Mouse (Mus musculus): ENCODE data around the gene Ephb4. TPM values are rescaled to one million over a fixed set of nuclear protein-coding genes. Genes with fewer than 3 reads are reported as not detected.

The Ephb4 gene
- polyA plus RNA-seq, 1 experiment, result 24.2 TPM

DNA sequence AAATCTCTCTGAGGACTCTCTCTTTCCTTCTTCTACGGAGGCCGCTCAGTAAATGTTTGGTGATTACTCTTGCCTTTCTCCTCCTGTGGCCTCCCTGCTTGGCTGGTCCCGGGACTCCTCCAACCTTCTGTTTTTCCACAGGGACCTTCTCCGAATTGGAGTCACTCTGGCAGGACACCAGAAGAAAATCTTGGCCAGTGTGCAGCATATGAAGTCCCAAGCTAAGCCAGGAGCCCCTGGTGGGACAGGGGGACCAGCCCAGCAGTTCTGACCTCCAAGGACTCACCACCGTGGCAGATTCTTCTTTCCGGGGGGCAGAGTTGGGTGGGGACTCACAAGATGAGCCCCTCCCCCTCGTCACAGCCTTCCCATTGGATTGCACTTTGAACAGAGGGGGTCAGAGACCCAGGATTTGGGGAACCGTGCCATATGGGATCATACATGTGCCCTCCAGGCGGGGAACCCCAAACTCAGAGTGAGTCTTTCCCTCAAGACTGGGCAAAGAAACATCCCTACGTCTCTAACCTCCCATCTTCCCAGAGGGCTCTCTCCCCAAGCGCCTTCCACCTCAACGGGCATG lies 23.6 kb downstream of the Ephb4 start:
- no peak for DNase-seq (ENCODE audit: low spot score)

DNA sequence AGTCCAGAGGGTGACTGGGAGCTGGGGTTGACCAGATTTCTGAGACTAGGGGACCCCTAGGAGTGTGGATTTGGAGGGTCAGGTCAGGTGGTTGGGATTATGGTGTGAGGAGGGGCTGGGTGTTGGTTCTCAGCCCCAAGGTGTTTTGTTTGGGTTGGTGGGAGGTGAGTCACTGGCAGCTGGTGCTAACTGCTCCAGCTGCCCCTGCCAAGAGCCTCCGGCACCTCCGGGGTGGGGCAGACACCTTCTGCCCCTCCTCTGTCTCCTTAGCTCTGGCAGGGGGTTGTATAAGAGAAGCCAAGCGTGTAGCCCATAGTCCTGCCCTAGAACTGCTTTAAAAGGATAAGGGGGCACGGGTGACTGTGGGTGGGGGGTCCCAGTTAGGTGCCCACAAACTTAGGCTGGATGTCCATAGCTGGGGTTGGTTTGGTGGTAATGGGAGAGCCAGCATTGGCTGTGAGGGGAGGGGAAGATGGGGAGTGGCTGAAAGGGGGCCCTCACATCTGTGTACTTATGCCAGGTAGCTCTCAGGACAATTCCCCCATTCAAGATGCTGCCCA lies 24.7 kb downstream of the Ephb4 start:
- DNase-seq (ENCODE audit: low spot score), result no peak

DNA sequence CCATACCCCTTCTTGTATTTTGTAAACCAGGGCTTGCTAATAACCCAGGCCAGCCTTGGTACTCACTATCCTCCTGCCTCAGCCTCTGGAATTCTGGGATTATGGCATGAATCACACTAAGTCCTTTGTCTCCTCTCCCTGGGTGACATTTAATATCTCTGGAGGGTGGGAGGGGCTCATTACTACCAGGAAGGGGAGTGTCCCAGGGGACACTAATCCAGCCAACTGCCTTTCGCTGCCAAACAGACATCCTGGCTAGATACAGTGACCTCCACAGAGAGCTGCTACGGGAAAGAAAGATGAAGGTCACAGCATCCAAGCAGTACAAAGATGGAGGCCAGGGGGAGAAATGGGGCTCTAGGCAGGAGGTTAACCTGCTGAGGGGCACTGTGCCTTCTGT lies 25.7 kb downstream of the Ephb4 start:
- no peak for DNase-seq (ENCODE audit: low spot score)

DNA sequence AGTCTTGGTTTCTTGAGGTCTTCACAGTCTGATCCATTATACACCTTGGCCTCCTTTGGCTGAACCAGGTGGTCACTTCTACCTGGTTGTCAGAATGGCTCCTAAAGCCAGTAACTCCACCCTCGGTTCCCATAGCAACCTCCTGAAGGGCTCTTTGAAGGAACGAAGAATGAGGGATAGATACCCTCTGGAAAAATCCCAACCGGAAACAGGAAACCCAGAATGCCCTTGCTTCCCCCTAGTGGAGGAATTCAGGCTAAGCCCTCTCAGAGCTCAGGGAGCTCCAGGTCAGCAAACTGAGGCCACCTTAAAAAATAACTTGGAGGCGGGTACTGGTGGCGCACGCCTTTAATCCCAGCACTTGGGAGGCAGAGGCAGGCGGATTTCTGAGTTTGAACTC lies 26.3 kb downstream of the Ephb4 start:
- no peak for DNase-seq (ENCODE audit: low spot score)

DNA sequence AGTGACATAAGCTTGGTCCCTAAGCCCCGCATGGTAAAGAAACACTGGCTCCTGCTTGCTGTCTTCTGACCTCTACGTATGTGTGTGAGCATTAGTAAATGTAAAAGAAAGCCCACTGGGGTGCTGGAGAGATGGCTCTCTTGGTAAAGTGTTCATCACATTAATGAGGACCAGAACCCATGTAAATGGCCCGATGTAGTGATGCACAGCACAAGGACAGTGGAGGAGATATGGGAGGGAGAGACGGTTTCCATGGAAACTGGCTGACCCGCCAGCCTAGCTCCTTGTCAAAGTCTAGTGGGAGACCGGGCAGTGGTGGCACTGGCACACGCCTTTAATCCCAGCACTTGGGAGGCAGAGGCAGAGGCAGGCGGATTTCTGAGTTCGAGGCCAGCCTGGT lies 26.8 kb downstream of the Ephb4 start:
- DNase-seq (ENCODE audit: low spot score), result no peak

DNA sequence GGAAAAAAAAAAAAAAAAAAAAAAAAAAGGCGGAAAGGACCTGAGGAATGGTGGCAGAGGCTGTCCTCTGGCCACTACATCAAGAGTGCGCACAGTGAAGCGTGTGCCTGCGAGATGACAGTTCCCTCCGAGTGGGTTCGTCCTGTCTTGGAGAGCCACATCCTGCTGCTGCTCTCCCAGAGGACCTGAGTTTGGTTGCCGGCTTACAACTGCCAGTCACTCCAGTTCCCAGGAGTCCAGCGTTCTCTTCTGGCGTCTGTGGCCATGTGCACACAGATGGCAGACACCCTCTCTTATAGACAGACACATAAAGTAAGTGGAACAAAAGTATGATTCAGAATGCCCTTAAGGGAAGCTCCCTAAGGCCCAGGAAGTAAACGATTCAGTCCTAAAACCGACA lies 27.3 kb downstream of the Ephb4 start:
- no peak for DNase-seq (ENCODE audit: low spot score)

DNA sequence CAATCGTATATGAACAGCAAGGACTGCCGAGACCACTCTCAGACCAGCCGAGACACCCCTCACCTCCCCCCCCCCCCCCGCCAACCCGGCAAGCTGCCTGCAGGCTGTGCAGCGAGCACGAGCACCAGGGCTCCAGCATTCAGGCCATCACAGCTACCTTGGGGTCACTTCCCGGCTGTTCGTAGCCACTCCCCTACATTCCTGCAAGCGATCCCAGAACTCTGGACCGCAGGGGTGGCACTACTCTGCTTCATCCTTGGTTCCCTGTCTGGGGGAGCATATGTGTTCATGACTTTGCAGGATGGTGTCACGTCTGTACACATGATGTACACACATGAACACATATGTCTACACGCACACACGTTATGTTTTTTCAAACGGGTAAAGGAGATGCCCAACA lies 27.7 kb downstream of the Ephb4 start:
- DNase-seq (ENCODE audit: low spot score), result no peak

DNA sequence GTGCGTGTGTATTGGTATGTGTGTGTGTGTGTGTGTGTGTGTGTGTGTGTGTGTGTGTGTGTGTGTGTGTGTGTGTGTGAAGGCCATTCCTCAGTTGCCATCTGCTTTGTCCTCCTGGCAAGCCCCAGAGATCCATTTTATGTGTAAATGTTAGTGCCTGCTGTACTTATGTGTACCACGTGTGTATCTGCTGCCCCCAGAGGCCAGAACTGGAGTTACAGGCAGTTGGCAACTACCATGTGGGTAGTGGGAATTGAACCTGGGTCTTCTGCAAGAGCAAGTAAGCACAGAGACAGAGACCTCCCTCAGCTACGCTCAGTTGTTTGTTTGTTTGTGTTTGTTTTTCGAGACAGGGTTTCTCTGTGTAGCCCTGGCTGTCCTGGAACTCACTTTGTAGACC lies 31.2 kb downstream of the Ephb4 start:
- DNase-seq (ENCODE audit: low spot score), result no peak

DNA sequence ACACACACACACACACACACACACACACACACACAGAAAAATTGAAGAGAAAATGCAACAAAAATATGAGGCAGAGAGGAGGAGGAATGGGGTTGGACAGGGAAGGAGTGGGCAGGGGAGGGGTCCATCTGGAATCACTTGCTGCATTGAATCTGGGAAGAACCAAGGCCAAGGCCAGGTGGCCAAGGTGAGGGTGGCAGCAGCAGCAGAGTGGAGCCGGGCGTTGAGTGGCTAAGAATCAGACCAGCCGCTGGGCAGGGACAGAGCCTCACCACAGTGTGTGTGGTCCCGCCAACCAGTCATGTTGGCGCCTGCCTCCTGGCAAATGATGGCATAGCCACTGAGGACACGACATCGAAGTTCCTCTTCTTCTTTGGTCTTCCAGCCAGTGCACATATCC lies 33.5 kb downstream of the Ephb4 start:
- DNase-seq (ENCODE audit: low spot score), result no peak

DNA sequence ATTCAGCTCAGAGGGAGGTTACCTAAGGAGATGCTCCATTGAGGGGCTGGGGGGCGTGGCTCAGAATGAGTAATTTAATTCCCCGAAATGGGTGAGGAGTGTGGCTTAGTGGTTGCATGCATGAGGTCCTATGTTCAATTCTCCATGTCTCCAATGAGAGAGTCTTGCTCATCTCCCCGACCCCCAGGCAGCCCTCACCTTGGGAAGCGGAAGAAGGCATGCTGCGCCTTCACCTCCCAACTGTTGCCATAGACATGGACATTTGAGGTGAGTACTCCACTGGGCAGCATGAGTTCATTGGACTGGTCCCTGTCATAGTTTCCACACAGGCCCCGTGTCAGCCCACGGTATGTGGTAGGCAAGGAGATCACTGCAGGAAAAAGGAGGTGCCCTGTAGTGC lies 36.8 kb downstream of the Ephb4 start:
- DNase-seq (ENCODE audit: low spot score), result no peak

DNA sequence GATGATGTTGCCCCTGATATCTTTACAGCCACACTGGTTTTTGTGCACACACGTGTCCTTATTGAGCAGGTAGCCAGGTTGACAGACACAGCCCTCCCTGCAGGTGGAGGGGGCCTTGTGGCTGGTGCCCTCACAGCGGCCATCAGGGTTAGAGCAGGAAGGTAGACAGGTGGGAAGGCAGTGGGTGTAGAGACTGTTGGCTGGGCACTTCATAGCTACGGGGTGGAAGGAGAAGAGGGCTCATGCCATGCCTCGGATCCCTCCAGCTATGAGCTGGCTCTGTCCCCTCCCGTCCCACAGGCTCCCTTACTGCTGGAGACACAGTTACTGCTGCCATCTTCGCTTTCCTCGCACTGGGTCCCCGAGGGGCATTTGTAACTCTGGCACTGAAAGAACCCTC lies 41.7 kb downstream of the Ephb4 start:
- no peak for DNase-seq (ENCODE audit: low spot score)

DNA sequence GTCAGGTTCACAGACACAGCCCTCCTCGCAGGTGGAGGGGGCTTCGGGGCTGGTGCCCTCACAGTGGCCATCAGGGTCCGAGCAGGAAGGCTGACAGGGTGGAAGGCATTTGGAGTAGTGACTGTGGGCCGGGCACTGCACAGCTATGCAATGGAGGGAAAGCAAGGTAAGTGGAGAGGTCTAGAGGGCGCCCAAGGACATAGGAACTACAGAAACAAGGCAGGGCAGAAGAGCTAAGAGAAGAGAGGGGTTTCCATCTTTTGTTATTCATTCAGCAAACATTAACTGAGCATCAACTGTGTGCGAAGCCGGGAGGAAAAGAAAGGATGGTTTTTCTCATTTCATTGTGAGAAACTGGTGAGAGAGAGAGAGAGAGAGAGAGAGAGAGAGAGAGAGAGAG lies 44.5 kb downstream of the Ephb4 start:
- DNase-seq (ENCODE audit: low spot score), result no peak

DNA sequence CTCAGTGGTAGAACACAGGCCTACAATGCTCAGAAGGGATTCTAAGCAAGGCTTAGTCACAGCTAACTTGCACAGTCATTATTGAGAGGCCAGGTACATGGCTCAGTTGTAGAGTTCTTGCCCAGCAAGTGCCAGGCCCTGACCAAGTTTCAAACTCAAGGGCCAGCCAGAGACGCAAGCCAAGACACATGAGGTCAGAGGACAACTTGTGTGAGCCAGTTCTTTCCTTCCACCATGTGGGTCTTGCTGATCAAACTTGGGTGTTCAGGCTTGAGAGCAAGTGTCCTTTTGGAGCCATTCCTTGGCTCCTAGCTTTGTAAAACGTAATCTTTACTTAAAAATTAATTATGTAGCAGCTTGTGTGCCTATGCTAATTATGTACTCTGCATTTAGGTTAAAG lies 54.2 kb downstream of the Ephb4 start:
- no peak for DNase-seq (ENCODE audit: low spot score)

DNA sequence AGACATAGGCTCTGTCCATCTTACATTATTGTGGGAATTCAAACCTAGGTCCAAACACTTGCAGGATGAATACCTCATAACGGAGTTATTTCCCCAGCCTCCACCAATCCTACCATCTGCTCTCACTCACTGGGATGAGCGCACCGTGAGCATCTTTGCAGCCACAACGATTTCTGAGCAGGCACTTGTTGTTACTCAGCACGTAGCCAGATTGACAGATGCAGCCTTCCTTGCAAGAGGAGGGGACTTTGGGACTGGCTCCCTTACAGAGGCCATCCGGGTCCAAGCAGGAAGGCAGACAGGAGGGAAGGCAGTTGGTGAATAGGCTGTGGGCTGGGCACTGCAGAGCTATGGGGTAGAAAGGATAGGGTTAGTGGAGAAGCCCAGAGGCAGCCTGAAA lies 59.5 kb downstream of the Ephb4 start:
- no peak for DNase-seq (ENCODE audit: low spot score)

DNA sequence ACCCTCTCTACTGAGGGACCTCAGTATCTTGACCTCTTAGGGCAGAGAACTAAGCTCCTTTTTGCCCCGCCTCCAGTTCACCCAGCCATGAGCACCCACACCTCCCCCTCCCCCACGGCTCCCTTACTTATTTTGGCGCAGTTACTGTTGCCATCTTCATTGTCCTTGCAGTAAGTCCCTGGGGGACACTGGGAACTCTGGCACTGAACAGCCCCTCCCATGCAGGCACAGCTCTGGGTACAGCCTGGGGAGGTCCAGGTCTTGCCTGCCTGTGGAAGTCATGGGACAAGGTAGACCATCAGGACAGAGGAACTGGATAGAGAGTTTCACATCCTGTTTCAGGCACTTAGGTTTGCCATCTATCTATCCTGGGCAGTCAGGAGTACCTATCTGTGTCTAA lies 60.2 kb downstream of the Ephb4 start:
- DNase-seq (ENCODE audit: low spot score), result no peak

DNA sequence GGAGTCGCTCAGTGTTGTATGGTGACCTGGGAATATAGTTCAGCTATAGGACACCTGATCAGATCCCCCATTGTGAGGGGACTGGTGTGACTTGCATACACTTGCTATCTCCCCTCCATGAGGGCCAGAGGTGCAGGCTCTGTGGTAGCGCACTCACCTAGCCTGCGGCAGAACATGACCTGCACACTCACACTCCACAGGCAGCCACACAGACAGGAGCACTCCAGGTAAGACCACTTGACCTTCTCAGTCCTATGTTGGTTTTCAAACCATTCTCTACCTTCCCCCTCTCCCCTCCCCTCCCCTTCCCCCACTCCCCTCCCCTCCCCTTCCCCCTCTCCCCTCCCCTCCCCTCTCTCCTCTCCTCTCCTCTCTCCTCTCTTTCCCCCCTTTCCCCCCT lies 60.6 kb downstream of the Ephb4 start:
- no peak for DNase-seq (ENCODE audit: low spot score)

DNA sequence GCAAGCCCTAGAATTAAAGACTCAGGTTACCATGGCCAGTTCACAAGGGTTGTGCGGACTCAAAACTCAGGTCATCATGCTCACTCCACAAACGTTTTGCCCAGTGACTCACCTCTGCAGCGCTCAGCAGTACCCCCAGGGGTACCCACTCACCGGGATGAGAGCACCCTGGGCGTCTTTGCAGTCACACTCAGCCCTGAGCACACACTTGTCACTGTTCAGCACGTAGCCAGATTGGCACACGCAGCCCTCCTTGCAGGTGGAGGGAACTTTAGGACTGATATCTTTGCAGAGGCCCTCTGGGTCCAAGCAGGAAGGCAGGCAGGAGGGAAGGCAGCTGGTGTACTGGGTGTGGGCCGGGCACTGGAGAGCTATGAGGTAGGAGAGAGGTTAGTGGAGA lies 61.3 kb downstream of the Ephb4 start:
- DNase-seq (ENCODE audit: low spot score), result no peak

DNA sequence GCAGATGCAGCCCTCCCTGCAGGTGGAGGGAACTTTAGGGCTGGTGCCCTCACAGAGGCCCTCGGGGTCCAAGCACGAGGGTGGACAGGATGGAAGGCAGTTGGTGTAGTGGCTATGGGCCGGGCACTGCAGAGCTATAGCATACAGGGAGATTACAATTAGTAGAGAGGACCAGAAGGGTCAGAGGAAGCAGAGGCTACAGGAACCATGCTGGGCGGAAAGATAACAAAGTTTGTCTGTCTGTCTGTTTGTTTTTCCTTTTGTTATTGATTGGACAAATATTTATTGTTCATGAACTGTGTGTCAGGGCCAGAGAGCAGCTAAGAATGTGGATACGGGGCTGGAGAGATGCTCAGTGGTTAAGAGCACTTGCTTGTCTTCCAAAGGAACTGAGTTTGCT lies 64.3 kb downstream of the Ephb4 start:
- no peak for DNase-seq (ENCODE audit: low spot score)

DNA sequence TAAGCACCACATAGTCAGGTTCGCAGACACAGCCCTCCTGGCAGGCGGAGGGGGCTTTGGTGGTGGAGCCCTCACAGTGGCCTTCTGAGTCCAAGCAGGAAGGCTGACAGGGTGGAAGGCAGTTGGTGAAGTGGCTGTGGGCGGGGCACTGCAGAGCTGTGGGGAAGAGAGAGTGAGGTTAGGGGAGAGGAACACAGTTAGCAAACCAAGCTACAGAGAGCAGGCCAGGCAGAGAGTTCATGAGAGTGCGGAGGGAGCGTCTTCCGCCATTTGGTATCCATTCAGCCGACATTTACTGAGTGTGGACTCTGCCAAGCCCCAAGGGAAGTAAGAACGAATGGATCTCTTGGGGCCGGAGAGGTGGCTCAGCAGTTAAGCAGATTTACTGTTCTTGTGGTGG lies 69.2 kb downstream of the Ephb4 start:
- DNase-seq (ENCODE audit: low spot score), result no peak

DNA sequence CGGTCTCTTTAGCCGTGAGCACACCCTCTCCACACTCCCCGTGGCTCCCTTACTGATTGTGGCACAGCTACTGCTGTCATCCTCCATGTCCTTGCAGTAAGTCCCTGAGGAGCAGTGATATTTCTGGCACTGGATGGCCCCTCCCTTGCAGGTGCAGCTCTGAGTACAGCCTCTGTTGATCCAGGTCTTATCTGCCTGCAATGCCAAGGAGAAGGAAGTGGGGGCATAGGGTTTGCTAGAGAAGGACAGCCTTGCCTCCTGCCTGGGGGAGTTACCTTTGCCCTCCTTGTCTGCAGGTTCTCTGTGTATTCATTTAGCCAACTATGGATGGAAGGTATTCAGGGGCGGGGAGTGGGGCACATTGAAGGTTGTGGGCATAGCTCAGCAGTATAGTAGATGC lies 69.9 kb downstream of the Ephb4 start:
- DNase-seq (ENCODE audit: low spot score), result no peak

DNA sequence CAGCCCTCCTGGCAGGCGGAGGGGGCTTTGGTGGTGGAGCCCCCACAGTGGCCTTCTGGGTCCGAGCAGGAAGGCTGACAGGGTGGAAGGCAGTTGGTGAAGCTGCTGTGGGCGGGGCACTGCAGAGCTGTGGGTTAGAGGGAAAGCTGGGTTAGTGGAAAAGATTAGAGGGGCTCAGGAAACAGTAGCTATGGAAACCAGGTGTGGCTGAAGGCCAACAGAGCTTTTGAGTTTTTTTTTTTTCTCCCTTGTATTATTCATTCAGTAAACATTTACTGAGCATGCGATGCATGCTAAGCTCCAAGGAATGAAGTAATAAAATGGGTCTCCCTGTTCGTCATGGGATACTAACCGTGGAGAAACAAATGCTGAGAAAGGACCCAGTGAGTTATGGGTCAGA lies 75.7 kb downstream of the Ephb4 start:
- DNase-seq (ENCODE audit: low spot score), result no peak

Measured in urinary bladder, adult 2 months (tissue).